Mouse (Mus musculus) lung, postnatal 4 days (tissue): ENCODE results near the gene Tmem199.
"Not testable (repeated sequence)": the region's sequence is repeated elsewhere in the genome, so short reads cannot be mapped to it uniquely, and the experiment has no call there.

Experiments
- DNase-seq, 2 experiments: peaks; one replicate each; pipeline ENCODE4 v3.0.0; 2021

The Tmem199 gene

DNA sequence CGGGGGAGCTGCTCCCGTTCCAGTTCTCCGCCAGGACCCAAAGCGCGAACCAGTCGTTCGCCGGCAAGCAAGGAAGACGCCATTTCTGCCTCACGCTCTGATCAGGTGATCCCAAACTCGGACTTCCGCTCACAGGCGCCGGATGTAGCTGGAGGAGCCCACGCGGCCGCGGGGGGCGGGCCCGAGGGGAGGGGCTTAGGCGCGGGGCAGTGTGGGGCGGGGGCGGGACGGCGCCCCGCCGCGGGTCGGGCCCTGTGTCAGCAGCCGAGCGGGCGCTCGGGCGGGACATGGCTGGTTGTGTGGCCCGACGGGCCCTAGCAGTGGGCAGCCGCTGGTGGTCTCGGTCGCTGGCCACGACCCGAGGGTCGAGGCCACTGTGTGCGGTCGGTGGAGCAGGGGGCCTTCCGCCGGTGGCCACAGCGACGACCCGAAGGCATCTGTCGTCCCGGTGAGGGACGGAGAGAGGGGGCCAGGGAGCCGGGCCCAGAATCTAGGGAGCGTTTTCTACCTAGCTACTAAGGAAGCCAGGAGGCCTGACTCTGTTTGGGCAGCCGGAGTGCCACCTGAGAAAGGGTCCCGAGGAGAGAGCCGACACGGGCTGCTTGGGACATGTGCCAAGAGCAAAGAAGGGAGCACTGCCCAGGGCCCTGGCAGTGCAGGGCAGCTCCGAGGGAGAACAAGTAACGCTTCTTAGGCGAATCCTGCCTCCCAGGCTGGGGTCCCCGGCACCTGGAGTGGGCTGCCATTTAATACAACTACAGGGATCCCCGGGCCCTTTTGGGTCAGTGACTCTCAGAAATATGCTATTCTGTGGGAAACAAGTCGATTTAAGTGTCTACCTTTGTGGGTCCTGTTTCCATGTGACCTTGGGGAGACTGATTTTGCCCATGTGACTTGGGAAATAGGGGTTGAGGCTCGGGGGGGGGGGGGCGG is at the start of gene Tmem199, which contains the start of gene Poldip2:
Gene Tmem199, minus strand, starts transcription at position 148 of the 933 bp plus-strand sequence.
Gene Poldip2, plus strand, starts transcription at position 169 of the 933 bp plus-strand sequence.
- peak; percentile 91 to 94 for DNase-seq

DNA sequence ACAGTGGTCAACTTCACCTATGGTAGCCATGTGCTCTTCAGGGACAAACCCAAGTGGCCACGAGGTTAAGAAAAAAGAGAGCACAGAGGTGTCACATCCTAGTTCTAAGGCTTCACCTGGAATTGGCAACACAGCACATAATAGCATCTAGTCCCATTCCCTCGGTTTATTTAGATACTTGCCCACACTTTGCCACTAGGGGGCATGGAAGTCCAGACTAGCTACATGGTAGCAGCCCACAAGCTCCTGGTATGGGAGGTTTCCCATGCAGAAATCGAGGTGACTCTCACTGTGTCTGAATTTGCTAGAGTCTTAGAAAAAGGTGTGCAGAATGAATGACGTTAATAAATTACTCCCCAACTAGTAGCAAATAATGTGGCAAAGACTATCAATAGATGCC is 48.5 kb upstream of the Tmem199 start:
- DNase-seq: peak; percentile 40 to 80

DNA sequence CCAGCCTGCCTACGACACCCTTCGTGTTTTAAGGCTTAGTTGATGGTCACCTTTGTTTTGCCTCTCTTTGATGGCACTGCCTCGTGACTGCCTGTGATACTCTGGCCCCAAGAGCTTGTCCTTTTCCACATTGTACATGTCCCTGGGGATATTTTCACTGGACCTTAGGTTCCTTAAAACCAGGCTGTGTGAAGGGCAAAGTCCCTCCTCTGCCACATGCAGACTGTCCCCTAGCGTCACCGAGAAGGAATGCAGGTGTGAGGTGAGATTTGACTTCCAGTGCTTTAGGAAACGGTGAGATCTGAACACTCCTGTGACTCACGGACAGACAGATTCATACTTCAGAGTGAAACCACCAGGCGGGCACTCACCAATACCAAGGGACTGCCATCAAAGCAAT is 45.3 kb upstream of the Tmem199 start:
- peak in 1 of 2 experiments; percentile 22 for DNase-seq

DNA sequence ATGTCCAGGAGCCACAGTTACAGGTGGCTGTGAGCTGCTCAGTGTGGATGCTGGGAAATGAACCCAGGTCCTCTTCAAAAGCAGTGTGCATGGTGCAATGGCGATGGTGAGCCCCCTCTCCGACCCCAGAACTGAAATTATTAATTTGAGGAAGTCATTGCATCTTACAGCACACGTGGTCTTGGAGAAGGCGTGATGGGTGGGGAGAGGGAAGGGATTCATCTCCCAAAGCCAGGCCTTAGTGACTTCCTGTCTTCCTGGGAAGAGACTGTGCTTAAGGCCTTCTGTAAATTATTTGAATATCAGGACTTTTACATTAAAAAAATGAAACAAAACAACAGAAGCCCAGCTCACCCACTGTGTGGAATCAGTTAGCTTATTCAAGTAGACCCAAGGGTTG is 44.1 kb upstream of the Tmem199 start:
- DNase-seq: no peak

GRCm38 (mm10) chr11:78555623-78556022 is 43.7 kb upstream of the Tmem199 start:
- no peak for DNase-seq

- no peak for DNase-seq
Observed at GRCm38 (mm10) chr11:78551059-78551398, 39.1 kb upstream of the Tmem199 start.

DNA sequence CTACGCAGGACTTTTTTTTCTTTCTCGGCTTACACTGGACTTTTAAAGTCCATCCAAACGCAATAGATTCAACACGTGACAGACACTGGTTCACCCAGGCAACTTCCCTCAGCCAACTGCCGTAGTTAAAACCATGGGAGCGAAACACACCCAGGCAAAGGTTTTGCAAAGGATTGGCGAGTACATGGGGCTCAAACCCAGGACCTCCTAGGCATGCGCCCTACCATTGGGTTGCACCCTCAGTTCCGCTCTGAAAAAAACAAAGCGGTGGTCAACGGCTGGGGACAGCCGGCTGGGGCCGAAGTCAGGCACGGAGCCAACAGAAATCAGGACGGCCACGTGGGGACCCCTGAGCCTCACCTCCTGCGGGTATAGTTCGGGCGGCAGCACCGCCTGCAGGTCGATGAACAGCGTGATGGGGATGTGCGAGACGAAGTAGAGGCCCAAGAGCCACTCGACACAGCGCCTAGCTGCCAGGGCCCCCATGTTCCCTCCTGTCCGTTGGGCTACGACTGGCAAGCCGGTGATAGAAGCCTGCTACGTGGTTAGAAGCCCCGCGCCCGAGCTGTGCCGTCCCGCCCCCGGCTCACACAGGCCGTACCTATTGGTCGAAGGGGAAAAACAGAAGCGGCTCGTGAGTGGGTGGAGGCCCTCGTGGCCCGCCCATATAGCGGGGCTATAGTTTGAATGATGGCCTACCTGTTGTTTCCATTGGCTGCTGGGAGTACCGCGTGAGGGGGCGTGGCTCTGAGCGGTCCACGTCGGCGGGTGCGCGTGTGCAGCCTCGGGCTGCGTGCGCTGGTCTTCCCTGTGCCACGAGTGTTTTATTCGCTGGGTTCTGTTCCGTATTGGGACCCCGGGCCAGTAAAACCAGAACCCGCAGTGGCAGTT is 38.4 kb upstream of the Tmem199 start, which contains the start of gene Tmem97:
Gene Tmem97, minus strand, starts transcription at position 610 of the 891 bp plus-strand sequence.
- DNase-seq: peak; percentile 96 to 98

DNA sequence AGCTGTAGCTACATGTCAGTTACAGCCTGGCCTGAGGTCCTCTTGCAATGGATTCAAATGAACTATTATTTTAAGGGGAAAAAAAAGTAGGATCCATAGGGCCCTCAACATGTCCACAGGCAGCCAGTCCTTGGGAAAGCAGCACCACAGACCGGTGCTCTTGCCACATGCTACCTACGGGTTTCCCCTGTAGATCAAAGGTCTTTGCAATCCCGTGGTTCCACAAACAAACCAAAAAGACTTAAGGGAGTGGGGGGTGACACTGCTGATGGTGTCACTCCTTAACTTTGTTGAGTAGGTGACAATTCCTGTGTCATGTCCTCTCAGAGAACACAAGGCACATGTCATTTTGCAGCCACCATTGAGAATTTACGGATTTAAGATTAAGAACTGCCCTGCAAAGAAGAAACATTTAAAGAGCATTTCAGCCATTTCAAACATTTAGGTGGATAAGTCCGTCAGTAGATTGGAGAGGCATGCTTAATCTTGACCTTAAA is 37.6 kb upstream of the Tmem199 start:
- DNase-seq: no peak

DNA sequence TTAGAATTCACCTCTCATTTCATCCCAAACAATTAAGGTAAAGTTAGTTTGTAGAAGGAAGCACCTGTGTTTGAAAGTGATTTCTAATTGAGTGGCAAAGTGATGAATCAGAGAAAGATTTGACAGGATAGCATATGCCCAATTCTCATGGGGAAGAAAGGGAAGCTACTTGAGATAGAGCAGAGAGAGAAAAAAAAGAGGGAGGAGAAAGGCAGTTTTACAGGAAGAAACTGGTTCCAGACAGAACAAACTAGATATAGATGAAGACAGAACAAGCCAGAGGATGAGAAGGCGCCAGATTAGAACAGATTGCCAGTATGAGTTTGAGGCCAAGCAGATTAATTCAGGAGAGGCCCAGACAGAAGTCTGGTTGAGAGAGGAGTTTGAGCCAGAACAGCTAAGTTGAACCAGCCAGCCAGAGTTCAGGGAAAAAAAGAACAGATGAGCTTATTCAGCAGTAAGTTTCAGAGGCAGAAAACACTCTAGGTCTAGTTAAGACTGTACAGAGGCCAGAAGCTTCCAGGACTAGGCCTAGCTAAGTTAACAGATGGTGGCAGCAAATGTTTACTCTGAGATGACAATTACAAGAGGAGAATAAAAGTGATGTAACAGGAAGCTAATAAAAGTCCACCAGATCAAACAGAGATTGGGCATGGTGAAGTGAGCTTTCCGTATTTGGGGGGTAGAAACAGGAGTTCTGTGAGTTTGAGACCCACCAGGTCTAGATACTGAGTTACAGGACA is 35.9 kb upstream of the Tmem199 start:
- no peak for DNase-seq

DNA sequence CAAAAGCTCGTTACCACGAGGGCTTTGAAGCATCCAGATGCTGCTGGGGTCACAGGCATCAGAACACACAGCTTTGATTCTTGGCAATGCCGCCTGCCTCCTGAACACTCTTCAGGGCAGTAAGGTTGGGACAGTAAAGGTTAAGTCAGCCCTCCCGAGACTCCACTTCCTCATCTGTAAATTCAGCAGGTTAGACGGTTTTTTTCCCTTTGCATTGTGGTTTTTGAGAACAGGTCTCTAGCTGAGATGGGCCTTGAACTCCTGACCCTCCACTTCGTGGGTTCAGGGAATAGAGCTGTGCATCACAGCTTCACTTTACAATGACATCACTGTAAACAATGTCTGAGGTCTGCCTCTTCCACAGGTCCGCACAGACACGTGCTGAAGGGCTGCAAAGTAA is 33.2 kb upstream of the Tmem199 start:
- DNase-seq: no peak

GRCm38 (mm10) chr11:78544449-78545111 is 32.6 kb upstream of the Tmem199 start:
- DNase-seq: no peak

GRCm38 (mm10) chr11:78540358-78540757 is 28.4 kb upstream of the Tmem199 start:
- DNase-seq: peak; percentile 41 to 61

- no peak for DNase-seq
Observed at GRCm38 (mm10) chr11:78536690-78537084, 24.7 kb upstream of the Tmem199 start.

DNA sequence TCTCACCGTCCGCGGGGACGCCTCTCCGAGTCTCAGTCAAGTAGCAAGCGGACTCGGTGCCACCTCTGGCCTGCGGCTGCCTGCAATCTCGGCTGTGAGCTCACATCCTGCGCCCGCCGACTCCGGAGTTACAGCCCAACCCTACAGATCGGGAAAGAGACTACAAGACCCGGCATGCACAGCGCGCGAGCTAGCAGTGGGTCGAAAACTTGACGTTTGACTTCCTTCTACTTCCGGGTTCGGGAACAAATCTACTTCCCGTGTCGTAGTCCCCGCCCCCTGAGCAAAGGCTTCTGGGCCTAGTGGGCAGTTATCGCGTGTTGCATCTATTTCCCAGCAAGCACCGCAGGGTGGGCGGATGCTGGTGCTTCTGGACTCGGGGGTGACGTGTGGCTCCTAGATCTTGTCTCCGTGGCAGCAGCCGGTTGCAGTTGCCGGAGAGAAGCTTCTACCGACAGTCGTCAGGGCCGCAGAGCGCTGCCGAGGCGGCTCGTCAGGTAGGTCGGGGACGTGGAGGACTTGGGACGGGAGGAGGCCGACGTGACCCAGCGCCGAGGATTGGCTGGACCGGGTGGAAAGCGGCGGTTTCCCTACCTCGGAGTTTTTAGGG is 24.2 kb upstream of the Tmem199 start, which contains the start of the genes Tnfaip1 and Ift20:
Gene Tnfaip1, minus strand, starts transcription at position 253 of the 610 bp plus-strand sequence.
Gene Ift20, plus strand, starts transcription at position 282 of the 610 bp plus-strand sequence.
- DNase-seq: peak; percentile 98 to 99

GRCm38 (mm10) chr11:78535376-78536079 is 23.6 kb upstream of the Tmem199 start:
- peak in 1 of 2 experiments; percentile 66 for DNase-seq

DNA sequence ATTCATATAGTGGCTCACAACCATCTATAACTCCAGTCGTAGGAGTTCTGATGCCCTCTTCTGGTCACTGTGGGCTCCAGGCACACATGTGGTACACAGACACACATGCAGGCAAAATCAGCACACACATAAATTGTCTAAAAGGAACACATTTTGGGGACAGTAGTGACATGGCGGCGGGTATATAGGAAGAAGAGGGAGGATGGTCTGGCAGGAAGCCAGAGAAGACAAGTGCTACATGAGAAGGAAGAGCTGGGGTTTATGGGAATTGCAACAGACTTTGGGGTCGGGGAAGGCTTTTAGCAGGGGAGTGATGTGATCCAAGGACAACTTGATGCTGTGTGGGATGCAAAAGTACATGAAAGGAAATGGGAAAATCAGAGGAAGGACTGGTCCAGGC is 22.5 kb upstream of the Tmem199 start:
- DNase-seq: no peak

DNA sequence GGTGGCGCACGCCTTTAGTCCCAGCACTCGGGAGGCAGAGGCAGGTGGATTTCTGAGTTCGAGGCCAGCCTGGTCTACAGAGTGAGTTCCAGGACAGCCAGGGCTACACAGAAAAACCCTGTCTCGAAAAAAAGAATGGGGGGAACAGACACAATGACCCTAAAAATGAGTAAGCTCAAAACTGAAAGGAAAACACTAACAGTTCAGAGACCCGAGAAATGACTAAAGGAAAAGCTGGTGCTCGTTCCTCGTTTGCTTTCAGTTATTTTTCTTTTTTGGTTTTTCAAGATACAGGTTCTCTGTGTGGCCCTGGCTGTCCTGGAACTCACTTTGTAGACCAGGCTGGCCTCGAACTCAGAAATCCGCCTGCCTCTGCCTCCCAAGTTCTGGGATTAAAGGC is 19.5 kb upstream of the Tmem199 start:
- not testable (repeated sequence) for DNase-seq

GRCm38 (mm10) chr11:78531046-78531445 is 19.1 kb upstream of the Tmem199 start:
- DNase-seq: peak; percentile 52 to 56

- DNase-seq: no peak
Observed at GRCm38 (mm10) chr11:78530001-78530400, 18.0 kb upstream of the Tmem199 start.

DNA sequence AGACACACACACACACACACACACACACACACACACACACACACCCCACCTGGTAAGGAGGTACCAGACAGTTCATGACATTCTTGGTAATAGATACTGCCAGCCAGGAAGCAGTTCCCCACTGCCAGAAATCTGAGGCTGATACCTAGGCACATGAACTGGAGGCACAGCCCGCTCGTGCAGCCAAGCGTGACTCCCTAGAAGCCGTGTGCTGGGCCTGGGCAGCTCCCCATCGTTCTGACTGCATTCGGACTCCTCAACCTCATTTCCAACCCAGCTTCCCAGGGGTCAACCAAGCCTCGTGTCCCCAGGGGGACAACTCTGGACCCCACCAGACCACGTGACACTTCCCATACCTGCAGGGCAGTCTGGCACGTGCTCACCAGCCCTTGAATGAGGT is 16.7 kb upstream of the Tmem199 start:
- DNase-seq: no peak

GRCm38 (mm10) chr11:78524838-78525237 is 12.9 kb upstream of the Tmem199 start:
- peak; percentile 59 to 78 for DNase-seq
